Mouse (Mus musculus) kidney, adult 18-20 months (tissue): ENCODE data around the gene Tns3.

Experiments
- DNase-seq: peaks from one replicate; pipeline ENCODE4 v3.0.0; 2021

Gene Tns3

DNA sequence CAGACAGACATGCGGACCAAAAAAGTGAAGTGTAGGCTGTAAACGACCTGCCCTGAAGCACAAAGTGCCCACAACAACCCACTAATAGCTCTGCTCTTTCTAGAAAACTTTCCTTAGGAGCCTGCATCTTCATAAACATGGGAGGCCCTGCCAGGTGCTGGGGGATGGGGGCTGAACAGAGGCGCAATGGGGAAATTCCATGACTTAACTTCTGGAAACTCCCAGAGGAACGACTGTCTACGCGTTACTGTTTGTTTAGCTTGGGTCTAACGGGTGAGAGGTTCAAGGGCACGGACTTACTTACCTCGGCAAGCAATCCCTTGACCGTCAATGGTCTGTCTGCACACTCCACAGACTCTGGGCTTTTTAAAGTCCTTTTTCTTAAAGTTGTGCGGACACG, 48.9 kb downstream of the Tns3 start:
- DNase-seq = peak; percentile 55

DNA sequence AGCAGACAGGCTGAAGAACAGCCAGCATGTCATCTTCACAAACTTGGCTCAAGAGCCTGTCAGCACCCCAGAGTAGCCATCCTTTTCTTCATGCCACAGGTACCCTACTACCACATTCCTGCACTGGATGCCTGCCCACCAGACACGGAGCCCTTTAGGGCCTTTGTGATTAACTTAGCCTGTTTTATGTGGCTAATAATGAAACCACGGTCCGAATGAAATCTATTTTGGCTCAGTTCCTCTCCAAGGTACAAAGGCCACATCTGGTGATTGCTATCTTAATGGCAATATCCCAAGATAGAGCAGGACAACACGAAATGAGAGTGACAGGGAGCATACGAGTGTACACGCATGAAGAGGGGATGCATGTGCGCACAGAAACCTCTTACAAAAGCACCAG, 53.9 kb downstream of the Tns3 start:
- no peak for DNase-seq

DNA sequence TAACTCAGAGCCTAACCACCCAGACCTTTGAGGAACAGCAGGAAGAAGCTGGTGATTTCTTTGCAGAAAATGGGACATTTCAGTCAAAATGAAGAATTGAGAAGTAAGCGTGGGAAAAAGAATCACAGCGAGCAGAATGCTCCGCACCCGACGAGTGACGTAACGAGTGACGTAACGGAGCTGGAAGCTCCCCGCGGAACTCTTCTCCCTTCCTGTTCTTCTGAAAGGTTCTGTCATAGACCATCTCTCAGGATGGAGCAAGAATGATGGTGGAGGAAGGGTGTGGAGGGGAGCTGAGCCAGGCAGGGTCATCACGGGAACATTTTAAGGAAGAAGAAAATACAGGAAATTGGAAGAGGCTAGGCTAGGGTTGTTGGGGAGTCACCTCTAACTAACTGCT, 54.5 kb downstream of the Tns3 start:
- DNase-seq = no peak

DNA sequence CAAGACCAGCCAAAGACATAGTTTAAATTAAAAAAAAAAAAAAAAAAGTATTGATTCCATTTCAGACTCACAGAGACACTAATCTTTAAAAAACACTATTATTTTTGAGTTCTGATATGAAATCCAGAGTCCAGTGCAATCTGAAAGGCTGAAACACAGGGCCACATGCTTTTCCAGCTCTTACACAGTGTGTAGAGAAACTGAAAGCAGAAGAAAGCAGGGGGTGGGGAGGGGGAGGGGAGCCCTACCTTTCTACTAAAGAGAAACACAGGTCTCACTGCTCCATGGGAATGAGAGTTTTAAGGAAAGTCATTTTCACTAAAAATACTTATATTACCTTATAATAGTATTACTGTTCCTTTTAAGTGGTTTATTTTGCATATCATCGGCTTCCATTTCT, 57.2 kb downstream of the Tns3 start:
- no peak for DNase-seq

DNA sequence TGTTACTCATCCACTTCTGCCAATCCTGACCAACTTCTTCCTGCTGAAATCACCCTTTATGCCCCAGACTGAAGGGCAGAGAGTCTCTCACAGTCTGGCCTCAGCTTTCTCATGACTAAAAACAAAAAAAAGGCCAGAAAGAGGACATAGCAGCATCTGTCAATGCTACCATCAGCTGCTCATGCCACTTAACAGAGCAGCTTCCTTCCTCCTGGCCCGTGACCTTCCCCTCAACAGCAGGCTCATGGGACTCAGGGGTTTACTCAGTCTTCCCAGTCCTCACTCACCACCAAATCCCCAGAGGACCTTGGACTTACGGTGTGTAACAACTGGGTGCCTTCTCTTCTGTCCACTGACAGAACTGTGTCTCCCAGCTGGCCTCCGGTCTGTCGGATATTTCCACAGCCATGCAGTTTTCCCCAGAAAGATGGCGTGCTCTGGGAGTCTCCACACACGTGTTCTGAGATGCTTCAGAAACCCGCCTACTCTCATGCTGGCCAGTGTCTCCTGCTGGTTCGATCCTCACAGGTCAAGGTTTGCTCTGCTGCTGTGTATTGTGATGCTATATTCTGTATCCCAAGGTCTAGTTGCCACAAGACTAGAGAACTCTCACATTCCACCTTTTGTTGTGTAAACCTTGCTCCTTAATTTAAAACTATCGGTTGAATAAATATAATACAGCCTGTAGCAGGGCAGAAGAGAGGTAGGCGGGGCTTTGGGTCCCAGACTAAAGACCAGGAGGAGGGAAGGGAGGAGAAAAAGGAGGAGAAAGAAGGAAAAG, 59.4 kb downstream of the Tns3 start:
- DNase-seq = no peak

DNA sequence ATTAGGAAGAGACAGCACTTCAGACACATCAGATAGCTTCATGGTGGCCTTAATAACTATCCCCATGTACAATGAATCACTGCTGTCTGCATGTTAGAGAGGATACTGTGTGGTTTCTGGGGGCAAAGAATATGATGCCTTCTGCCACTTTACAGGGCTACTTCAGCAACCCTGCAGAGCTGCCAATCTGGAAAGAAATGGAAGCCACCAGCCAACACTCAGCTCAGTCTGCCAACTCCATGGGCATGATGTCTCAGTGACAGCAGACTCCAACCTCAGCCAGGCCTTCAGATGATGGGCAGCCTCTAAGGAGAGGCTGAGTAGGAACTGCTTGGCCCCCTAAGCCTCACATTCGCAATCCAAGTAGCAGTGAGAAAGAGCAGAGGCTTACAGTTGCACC, 61.7 kb downstream of the Tns3 start:
- DNase-seq = no peak

DNA sequence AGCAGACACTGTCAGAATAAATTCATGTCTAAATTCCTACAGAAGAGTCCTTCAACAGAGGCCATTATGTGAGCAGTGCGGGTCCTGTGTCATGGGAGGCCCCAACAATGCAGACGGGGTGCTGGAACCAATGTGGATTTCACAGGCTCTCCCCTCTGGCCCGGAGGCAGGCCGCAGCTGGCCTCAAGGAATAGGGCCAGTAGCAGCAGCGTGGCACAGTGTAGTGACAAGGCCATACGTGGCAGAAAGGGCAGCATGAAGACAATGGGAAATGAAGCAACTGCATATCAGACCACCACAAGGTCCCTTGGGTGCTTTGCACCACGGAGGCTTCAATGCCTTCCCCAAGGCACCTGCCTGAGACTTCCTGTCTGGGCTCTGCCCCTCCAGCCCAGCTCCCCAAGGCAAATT, 62.9 kb downstream of the Tns3 start:
- no peak for DNase-seq

DNA sequence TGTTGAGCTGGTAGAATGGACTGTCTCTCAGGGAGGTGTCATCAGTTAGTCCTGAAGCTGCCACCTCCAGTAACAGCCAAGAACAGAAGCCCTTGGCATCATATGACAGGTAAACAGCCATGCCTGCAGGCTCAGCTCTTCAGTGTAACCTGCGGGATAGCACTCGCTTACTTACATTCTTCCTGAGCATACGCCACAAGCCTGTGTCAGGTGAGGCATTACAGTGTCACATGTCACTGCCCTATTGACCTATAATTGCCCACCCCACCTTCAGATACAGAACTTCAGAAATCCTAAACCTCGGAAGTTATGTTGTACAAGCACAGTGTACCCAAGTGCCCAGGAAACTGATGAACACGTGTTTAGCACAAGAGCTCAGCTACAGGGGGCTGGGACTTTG, 68.7 kb downstream of the Tns3 start:
- DNase-seq = no peak

DNA sequence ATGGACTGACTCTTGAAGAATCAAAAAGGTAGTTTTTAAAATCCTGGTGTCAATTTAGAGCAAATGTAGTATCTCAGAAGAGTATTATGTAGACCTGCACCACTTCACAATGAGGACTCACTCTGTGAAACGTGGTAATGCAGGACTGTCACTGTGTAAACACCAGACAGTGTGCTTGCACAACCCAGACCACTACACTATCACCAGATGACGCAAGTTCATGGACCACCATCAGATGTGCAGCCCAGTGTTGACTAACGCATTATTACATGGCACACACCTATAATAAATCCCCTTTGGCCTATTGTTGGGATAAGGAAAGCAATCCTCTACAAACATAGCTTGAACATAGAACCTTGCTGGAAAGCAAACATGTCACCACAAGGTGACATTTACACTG, 71.2 kb downstream of the Tns3 start:
- DNase-seq = no peak

DNA sequence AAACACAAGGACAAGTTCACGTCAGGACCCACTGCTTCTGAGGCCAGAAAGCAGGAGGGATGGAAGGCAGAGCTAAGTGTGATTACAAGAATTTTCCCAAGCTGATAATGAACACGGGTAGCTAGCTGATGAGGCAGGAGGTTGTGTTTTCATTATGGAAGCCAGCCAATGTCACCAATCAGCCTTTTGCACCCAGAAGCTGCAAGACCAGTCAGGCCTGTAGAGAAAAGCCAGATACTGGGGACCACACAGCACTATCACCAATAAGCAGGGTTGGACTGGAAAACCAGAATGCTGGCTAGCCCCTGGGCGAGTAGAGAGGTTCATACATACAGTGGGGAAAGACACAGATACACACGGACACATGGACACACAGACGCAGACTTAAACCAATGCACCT, 73.1 kb downstream of the Tns3 start:
- DNase-seq = no peak

DNA sequence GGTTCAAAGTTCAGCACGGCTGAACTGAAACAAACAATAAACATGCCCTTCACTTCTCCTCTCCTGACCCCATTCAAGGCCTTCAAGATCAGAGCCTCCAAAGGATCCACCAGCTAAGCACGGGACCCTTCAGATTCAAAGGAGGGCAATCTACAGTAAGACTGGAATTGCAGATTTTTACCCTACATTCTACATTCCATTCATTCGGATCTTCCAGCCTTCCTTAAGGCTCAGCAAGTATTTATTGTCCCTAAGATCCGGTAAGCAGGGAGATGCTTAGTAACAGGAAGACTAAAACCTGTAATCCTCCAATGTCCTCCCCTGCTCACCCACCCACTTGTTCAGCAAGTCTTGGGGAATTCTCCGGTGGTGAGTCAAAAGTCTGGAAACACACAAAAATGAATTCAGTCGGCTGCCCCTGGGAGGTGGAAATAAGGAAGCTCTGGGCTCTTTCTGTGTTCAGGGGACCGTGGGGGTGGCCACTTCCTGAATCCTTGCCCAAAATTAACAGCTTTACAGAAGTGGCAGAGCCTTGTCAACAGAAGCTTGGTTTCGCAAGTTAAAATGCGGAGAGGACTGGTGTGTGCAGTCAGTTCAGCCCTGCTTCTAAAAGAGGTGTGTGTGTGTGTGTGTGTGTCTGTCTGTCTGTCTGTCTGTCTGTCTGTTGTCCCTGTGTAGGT, 75.0 kb downstream of the Tns3 start:
- DNase-seq = no peak

DNA sequence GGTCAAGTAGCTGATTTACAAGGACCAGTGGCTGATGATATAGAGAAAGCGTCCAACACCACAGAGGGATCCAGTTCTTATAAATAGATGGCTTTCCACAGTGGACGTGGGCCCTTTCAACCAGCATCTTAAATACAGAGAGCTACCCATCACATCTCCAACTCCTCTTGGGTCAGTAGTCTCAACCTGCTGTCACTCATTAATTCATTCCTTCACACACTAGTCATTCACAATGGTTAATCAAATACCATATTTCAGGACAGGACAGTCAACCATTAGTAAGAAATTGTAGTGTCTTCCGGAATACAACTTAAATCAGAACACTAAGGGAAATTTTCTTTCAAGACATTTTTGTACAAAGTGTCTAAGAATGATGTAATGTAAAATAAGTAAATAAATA, 76.4 kb downstream of the Tns3 start:
- no peak for DNase-seq

DNA sequence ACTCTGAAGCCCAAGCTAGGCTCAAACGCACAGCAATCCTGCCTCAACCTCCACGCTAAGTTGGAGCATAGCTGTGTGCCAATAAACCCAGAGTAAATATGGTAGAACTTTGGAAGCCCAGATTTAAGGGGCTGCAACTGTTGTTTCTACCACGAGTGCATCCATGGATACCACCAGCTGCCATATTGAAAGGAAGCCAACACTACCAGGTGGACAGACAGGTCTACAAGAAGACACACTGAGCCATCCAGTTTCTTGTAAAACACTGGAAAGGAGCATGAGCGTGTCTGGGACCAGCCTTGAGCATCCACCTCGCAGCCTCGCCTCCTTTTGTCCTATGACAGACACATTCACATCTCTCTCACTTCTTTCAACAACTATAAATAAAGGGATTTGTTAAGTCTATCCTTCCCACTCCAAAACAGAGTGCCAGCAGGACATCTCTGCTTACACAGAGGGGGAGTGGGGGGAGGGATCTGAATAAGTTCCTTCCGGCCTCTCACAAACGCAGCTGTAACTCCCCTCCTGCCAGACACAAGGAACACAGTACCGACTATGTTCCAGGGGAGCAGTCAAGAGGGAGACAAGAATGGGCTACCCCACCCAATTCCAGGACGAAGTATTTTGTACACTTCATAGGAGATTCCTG, 77.2 kb downstream of the Tns3 start:
- DNase-seq = no peak

DNA sequence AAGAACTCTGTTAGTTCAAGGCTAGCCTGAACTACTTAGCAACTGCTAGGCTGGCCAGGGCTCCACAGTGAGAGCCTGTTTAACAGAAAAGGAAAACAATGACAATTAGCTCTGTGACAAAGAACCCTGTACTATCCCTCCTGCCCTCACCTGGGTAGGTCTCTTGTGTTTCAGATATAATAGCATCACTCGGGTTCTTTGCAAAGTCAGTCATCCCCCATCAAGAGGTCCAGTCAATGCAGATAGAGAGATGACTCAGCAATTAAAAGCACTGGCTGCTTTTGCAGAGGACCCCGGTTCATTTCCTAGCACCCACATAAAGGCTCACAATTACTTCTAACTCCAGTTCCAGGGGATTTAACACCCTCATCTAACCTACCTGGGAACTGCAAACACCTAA, 78.0 kb downstream of the Tns3 start:
- no peak for DNase-seq

DNA sequence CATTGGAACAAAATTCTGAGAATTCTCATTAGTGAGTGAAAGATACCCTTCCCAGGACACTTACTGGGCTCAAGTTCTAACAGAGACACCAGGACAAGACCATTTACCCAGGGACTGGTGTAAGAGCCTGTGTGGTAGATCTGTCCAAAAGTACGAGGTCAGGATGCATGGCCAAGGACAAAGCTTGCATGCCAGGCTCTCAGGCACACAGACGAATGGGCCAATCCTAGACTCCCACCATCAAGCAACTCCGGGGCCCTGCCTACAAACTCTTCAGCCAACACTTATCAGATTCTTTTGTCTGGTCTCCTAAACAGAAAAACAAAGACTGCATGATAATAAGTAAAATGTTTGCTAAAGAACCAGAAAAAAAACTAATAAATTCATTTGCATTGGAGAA, 78.6 kb downstream of the Tns3 start:
- DNase-seq = no peak

DNA sequence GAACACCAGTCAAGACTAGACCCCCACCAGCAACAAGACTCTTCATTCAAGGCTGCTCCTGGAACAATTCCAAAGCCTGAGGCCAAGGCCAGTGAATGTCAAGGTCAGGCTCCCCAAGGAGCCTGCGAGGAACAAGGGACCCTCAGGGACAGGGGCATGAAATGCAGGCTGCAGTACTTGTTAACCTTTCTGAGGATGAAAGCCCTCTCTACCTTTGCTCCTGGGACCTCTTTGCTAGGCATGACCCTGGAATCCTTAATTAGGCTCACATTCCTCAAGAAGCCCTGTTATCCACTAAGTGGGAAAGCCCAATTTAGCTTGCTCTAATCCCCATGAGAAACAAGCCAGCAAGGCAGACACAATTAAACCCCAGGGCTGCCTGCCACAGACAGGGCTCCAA, 79.4 kb downstream of the Tns3 start:
- no peak for DNase-seq

DNA sequence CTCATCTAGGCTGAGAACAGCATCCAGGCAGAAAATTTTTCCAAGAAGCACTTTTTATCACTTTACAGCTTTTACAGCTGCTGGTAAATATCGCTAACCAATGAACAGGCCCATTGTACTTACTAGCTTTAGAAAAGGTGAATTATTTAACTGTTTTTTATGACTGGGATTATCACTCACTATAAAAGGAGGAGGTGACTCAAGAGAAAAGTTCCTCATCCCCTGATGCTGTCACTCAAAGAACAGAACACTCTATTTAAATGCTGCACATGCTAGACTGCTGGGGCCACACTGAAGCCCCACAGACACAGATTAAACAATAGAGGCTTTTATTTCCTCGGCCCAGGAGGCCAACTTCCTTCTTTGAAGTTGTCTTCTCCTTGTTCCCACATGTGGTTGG, 80.0 kb downstream of the Tns3 start:
- no peak for DNase-seq

DNA sequence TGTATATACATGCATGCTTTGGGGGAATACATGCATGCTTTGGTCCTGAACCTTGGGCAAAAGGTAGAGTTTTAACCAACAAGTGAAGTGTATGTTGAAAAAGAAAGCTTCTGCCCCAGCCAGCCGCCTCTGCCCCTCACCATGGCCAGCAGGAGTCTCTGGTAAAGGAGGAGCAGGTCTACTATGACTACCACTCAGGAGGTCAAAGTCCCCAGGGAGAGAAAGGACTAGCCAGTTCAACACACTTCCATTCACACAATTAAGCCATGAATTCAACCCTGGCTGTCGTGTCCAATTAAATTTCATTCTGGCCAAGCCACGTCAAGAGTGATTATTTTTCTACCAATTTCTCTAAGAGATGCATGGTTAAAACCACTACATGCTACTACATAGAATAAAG, 81.2 kb downstream of the Tns3 start:
- DNase-seq = no peak

DNA sequence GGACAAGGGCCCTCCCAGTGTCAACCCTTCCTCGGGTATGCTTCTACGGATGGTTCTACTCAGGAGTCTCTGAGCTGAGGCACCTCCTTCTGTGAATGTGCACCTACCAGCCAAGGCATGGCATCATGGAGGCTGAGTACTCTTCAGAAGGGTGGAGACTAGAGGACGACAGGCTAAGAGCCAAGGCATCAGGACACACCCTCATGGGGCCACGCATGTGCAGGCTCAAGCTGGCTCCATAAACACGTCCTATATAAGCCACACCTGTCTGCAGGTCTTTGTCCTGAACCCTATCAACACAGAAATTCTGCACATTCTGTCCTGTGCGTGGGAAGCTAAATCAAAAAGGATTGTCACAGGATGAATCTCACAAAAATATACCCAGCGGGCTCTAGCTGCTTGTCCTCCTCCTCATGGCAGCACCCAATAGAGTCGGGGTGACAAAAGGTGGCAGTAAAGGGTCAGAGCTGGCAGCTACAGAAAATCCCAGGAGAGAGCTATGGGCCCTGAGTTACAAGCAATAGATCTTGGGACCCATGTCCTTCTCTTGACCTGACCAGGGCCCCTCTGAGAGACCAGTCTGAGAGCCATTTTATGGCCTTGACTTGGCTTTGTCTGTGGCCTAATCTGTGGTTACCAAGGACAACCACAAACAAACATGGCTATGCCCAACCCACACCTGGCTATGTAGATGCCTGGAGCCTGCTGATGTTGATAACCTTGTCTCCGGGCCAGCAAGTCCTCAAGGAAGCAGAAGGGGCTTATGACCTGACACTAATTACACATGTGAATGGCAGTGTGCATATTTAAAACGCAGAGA, 82.0 kb downstream of the Tns3 start:
- DNase-seq = no peak

DNA sequence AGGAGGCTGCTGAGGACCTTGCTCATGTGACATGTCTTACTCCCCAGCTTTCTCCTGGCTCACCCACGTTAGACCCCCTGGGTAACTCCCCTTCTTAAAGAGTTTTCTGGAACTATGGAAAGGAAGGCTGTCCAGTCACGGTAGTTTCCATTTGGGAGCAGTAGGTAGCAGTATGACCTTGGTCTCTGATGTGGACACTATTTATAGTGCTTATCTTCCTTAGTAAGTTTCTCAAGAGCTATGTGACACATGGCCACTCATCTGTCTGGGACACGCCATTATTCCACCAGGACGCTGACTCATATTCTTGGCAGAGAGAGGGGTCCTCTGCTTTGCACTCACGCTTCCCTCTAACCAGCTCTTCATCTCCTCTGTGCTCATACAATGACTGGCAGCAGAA, 84.5 kb downstream of the Tns3 start:
- no peak for DNase-seq

DNA sequence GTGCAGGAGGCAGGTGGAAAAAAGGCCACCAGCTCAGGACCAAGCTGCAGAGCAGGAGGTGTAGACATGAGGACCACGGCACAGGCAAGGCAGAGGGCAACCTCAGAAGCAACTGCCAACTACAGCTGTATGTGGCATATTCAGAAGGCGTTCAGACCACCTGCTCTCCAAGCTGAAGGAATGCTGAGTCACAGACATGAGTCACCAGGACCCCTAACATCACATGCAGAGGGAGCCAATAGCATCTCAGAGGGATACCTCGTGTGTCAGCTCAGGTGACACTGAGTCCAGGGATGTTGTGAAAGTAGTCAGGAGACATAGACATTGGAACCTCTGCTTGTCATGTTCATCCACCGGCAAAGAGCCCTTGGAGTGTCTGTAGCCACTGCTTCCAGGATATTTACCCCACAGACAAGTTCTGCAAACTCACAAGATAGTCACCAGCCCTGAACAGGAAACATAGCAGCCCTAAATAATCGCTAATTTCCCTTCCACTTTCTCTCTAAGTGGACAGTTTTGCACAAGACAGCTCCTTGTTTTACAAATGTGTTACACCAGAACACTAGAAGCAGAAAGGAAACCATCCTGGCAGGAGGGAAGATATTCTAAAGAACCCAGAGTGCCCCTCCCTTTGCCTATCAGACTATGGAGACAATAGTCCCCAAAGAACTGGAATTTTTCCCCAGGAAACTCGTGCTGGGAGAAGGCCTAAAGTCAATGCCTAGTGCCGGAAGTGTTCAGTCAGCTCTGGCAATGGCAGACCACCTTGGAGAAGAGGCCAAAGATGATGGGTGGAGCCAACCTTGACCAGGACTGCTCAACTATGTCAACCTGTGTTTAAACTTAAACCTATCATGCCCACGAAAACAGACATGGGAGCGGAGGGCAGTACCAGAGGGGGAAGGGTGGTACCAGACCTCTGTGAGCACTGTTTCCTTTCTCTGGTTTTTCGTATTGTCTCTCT, 88.8 kb downstream of the Tns3 start:
- DNase-seq = no peak

DNA sequence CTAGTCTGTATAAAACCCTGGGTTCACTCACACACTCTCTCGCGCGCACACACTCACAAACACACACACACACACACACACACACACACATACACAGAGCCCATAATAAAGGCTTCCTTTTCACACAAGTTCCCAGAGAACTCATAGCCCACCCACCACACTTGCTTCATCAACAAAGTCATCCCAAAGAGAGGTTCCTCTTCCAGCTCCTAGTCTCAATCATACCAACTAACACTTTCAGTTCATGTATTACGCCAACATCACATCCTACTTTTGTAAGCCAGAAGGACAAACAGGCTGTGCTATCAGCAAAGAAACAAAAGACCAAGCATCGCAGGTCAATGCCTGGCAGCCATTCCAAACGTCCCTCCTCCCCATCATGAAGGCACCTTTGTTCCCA, 89.8 kb downstream of the Tns3 start:
- DNase-seq = no peak
